20 mouse cellular contexts compared by ENCODE assay signal in the genomic region with DNA sequence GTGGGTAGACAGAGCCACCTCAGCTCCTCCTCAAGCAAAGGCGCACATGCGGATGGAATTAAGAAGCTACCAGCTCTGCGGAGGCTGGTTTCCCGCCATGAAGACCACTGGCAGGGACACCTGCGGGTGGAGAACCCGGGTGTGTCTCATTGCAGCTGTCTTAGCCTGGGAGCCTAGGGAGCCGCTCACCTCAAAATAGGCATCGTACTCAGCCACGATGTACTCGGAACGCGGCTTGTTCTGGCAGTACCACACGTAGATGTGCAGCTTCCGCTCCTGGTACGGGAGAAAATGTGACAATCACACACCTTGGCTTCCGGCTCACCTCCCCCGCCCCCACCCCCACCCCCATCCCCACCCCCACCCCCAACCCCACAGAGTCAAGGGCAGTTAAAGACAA.
"Had no signal": no experiment of that assay in that cellular context is flagged by ENCODE, and none has a peak within 500 bp of the region (broad histone marks: within the 10 kb centered on the region; RNA-seq: fewer than 3 reads in every experiment).

No protein-coding gene starts in this region.

- H3K4me3 ChIP-seq: heart, adult 2 months; heart, embryonic 12.5 days; hindbrain, embryonic 13.5 days; hindbrain, embryonic 15.5 days; intestine, embryonic 15.5 days; layer of hippocampus, adult 2 months; left cerebral cortex, adult 2 months; limb, embryonic 10.5 days; limb, embryonic 12.5 days; liver, embryonic 15.5 days had no signal

- H3K27me3 ChIP-seq: heart, embryonic 12.5 days; hindbrain, embryonic 13.5 days; hindbrain, embryonic 15.5 days; intestine, embryonic 15.5 days; limb, embryonic 12.5 days; liver, embryonic 15.5 days had no signal

- ATAC-seq: inflammation-experienced regulatory T-cells, adult 6 months; intestine, embryonic 15.5 days; intestine, postnatal 0 days had no signal

- H3K9me3 ChIP-seq: heart, embryonic 12.5 days; hindbrain, embryonic 13.5 days; hindbrain, embryonic 15.5 days; intestine, embryonic 15.5 days; limb, embryonic 10.5 days; limb, embryonic 12.5 days; liver, embryonic 15.5 days had no signal

- H3K9ac ChIP-seq: heart, embryonic 12.5 days; hindbrain, embryonic 13.5 days; hindbrain, embryonic 15.5 days; intestine, embryonic 15.5 days; limb, embryonic 12.5 days; liver, embryonic 15.5 days had no signal

- H3K4me1 ChIP-seq: hindbrain, embryonic 13.5 days; hindbrain, embryonic 15.5 days; limb, embryonic 12.5 days had no signal

- H3K4me2 ChIP-seq: heart, embryonic 12.5 days; hindbrain, embryonic 13.5 days; hindbrain, embryonic 15.5 days; intestine, embryonic 15.5 days; limb, embryonic 12.5 days had no signal

- H3K36me3 ChIP-seq: liver, embryonic 15.5 days had no signal

- DNase-seq: gastrocnemius, postnatal 14 days; gastrocnemius, postnatal 36 days; heart, adult 2 months; heart, postnatal 10 days; kidney, adult 18-20 months; kidney, adult 8-10 months; kidney, postnatal 10 days; kidney, postnatal 25 days; kidney, postnatal 4 days had no signal

- H3K27ac ChIP-seq: heart, adult 2 months; hindbrain, embryonic 13.5 days; hindbrain, embryonic 15.5 days; intestine, embryonic 15.5 days; left cerebral cortex, adult 2 months; limb, embryonic 12.5 days; liver, embryonic 15.5 days had no signal
